Mouse (Mus musculus): ENCODE results near the gene Cdk6. TPM values are rescaled to one million over a fixed set of nuclear protein-coding genes. Genes with fewer than 3 reads are reported as not detected.

Gene Cdk6
- polyA plus RNA-seq, 1 experiment: 113 TPM

- TF ChIP-seq GATA1 (IDR thresholded peaks at IDR 0.05; ENCODE audit: low read length): peak; percentile 51
These were observed 171.3 kb downstream of the Cdk6 start for GRCm38 (mm10) chr5:3512584-3512983.

DNA sequence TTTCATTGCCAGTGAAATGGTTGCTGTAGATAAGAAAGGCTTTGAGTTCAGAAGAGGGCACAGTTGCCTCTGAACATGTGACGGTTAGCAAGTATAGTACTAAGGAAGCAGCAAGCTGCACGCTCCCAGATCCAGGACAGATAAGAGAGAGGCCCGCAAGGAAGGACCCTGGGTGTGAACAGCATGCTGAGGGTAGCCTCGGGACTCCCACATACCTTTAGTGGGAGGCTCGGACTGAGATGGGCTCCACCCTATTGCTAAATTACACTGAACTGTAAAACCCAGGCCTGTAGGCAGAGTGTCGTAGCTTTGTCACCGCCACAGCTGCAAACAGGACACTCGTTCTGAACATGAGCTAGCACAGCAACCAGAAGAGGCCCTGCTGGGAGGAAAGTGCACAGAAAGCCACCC lies 173.6 kb downstream of the Cdk6 start:
- TF ChIP-seq GATA1 (IDR thresholded peaks at IDR 0.05; ENCODE audit: low read length): peak; percentile 15

GRCm38 (mm10) chr5:3515477-3515876 lies 174.2 kb downstream of the Cdk6 start:
- no peak for TF ChIP-seq GATA1 (IDR thresholded peaks at IDR 0.05; ENCODE audit: low read length)

GRCm38 (mm10) chr5:3516481-3517075 lies 175.3 kb downstream of the Cdk6 start:
- no peak for TF ChIP-seq GATA1 (IDR thresholded peaks at IDR 0.05; ENCODE audit: low read length)

- no peak for TF ChIP-seq GATA1 (IDR thresholded peaks at IDR 0.05; ENCODE audit: low read length)
These were observed 179.4 kb downstream of the Cdk6 start for GRCm38 (mm10) chr5:3520493-3521359.

GRCm38 (mm10) chr5:3521741-3522140 lies 180.5 kb downstream of the Cdk6 start:
- TF ChIP-seq GATA1 (IDR thresholded peaks at IDR 0.05; ENCODE audit: low read length): no peak

DNA sequence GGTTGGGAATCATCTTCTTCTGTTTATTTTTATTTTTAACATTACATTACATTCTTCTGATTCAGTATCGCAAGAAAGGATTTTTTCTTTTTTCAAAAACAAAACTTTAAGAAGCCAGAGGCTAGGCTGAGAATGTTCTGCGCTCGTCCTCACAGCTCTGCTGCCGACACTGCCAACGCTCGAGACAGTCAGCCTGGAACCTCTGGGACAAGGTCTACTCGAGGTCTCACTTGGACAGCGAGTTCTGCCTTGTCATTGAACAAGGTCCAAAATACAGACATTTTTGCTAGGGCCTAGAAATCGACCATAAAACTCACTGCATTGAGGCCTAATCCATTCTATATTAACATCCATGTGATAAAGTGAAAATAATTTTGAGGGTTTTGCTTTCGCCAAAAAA lies 181.5 kb downstream of the Cdk6 start:
- no peak for TF ChIP-seq GATA1 (IDR thresholded peaks at IDR 0.05; ENCODE audit: low read length)

DNA sequence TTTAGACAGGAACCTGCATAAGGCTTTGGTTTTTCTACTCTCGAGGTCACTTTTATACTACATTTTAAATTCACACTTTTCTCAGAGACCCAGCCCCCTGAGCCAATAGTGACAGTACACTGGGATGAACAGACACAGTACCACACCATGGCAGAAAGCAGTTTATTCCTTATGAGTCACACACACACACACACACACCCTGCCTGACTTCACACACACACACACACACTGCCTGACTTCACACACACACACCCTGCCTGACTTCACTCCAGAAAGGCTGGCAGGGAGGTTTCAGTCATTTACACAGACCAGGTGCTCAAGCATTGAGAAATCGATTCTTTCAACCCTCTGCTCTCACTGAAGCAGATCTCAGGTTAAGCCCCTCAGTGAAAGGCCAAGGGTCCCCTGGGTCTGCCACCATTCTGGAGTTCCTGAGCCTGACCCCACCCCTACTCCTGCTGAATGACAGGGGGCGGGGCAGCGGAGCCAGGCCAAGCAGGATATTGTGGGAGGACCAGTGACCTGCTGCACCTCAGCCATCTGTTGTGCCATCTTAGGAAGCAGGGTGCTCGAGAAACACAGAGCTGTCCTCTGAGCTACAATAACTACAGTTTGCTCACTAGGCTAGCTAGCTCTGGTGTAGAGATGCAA lies 185.9 kb downstream of the Cdk6 start:
- no peak for TF ChIP-seq GATA1 (IDR thresholded peaks at IDR 0.05; ENCODE audit: low read length)

DNA sequence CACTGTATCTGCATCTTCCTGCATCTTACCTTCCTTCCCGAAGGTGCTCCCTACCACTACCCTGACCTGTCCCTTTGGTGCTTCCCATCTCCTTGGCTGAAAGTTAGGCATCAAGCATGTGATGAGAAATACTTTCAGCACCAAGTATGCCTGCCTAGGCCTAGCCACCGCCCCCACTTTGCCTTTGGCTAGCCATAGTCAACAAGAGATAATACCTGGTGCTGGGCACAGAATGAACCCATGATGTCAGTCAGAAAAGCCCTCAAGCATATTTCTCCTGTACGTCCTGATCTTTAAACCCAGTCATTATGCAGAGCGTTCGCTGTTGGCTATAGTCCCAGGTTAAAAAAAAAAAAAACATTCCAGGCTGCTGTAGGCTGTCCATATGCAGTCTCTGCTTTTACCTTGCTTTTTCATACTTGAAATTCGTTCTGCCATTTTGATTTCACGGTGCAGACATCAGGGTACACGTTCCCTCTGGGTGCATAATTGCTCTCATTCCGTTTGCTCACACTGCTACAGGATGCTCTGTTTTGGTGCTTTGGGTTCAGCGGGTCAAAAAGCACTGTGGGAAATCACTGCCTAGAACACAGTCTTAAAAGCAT lies 188.4 kb downstream of the Cdk6 start:
- TF ChIP-seq GATA1 (IDR thresholded peaks at IDR 0.05; ENCODE audit: low read length): no peak

DNA sequence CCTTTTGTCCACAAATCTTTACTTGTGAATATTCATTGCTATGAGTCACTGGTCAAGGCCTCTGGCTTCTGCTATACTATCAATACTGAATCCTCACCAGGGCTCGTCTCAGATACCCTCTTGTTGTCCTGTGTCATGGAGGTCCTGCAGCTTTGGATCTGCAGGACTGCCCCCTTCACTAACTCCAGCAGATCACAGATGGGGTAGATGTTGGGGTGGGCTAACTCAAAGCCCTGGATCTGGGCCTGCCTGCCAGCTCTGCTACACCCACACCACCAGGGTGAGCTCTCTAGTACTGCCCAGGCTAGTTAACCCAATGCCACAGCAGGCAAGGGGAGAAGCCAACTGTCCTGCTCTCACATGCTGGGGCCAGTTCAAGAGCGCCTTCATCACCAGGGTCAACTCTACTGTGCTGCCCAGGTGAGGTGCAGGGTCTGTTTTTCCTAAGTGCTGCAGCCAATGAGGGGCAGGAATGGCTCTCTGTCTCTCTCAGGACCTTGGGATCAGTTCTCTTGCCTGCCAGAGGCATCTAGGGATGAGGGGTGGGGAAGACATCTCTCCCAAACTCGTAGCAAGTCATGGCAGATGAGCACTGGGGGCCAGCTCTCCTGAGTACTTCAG lies 195.4 kb downstream of the Cdk6 start:
- TF ChIP-seq GATA1 (IDR thresholded peaks at IDR 0.05; ENCODE audit: low read length): no peak

DNA sequence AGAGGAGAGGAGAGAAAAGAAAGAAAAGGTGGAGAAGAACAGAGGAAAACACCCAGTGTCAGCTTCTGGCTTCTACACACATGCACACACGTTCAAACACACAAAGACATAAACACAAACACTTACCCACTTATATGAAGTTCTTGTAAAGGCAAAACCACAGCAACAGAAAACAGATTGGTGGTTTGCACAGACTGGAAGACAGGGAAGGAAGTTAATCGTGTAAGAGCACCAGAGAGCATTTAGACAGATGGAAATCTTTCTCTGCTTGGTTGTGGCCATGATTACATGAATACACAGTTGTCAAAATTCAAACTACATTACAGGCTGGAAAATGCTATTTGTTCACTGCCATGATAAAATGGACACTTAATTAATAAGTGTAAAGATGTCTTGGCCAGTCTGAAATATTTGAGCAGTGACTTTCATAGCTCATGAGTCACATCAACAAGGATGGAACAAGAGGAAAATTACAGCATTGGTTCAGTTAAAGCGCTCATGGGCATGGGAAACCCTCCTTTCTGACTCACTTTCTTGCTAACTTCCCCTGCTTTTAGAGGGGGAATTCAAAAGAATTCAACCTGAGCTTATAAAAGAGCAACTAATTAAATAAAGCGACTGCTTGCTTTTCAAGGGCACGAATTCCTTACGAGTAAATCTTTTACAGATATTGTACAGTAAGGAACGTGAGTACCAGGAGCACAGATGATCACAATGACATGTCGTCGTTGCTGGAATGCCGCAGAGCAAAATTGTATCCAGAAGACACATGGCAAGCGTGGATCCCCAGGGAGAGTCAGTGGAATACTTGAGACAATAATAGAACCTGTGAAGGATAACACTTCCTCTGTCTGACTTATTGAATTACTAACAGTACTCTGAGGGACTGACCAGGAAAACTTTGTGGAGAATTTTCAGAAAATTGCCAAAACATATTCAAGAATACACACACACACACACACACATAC lies 197.5 kb downstream of the Cdk6 start:
- TF ChIP-seq GATA1 (IDR thresholded peaks at IDR 0.05; ENCODE audit: low read length): no peak

- TF ChIP-seq GATA1 (IDR thresholded peaks at IDR 0.05; ENCODE audit: low read length): no peak
These were observed 200.6 kb downstream of the Cdk6 start for GRCm38 (mm10) chr5:3541871-3542270.

- no peak for TF ChIP-seq GATA1 (IDR thresholded peaks at IDR 0.05; ENCODE audit: low read length)
These were observed 202.6 kb downstream of the Cdk6 start, which contains the start of gene Fam133b for GRCm38 (mm10) chr5:3543629-3544479. Gene Fam133b, plus strand, starts transcription at chr5:3543833.

GRCm38 (mm10) chr5:3544480-3544769 lies 203.1 kb downstream of the Cdk6 start:
- no peak for TF ChIP-seq GATA1 (IDR thresholded peaks at IDR 0.05; ENCODE audit: low read length)
